Mouse (Mus musculus) adrenal gland, postnatal 10 days (tissue): ENCODE results near the gene Mrps23. TPM values are rescaled to one million over a fixed set of nuclear protein-coding genes. Genes with fewer than 3 reads are reported as not detected.

ENCODE experiments used
- DNase-seq: peaks from one replicate; pipeline ENCODE4 v3.0.0; 2021; ENCODE audit warnings: mixed read lengths
- total RNA-seq, 2 experiments: library from RNA; stranded (reverse); gene quantifications; 2 replicates each; pipeline ENCODE4 v1.2.3; 2021

Gene Mrps23
- total RNA-seq, 2 experiments from 2014 or later, result 175 to 192 TPM

- DNase-seq, result no peak
Observed at GRCm38 (mm10) chr11:88207697-88208096, 3.5 kb downstream of the Mrps23 start.

- no peak for DNase-seq
Observed at GRCm38 (mm10) chr11:88211824-88212582, 7.8 kb downstream of the Mrps23 start.

GRCm38 (mm10) chr11:88213757-88214156 is 9.6 kb downstream of the Mrps23 start:
- DNase-seq, result peak; percentile 35

DNA sequence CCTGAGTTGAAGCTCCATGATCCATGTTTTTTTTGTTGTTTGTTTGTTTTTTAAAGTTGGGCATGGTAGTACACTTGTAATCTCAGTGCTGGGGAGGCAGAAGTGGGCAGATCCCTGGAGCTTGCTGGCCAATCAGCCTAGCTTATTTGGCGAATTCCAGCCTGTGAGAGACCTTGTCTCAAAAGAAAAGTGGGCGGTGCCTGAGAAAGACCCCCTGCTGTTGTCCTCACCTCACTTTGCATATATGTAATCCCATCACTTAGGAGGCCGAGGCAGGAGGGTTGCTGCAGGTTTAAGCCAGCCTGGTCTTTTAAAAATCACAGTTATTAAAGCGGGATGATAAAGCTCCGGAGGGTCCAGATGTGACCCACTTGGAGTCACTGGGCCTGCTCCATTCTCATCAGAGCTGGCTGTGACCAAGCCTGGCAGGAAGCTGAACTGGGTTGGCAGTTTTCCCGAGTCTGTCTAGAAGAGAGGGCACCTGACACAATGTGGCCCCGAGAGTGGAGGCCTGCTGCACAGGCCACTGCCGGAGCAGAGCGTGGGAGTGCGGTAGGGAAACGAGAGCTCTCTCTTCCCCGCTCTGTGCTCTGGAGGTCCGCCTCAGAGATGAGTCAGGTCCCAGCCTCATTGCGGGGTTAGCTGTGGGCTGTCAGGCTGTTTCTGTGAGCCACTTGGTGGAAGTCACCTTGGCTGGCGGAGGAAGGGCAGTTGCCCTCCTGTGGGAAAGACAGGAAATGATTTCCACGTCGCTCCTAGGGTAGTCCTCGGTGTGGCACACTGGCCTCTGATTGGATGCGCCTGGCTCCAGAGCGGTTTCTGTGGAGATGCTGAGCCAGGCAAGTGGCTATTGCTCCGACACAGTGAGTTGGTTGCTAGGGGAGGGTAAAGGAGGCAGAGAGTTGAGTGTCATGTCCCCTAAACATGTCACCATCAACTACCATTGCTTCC is 11.0 kb downstream of the Mrps23 start:
- peak; percentile 78 for DNase-seq

DNA sequence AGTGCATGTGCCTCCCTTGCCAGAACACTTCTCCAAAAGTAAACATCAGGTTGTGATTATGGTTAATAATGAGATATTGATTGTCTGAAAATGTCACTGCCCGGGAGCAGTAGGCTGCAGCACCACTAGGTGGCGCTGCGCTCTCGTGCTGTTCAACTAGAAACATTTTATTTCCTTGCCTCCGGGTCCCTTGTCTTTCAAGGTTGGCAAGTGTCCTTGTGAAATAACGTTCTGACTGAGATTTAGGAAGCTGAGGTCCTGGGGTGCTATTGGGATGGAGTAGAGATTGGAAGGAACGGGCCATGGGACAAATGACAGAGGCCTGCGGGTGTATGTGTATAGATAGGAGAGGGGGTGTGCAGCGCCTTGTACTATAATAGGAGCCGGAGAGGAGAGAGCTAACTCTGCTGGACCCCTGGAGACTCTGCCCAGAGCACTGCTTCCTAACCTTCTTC is 12.1 kb downstream of the Mrps23 start:
- peak; percentile 77 for DNase-seq

DNA sequence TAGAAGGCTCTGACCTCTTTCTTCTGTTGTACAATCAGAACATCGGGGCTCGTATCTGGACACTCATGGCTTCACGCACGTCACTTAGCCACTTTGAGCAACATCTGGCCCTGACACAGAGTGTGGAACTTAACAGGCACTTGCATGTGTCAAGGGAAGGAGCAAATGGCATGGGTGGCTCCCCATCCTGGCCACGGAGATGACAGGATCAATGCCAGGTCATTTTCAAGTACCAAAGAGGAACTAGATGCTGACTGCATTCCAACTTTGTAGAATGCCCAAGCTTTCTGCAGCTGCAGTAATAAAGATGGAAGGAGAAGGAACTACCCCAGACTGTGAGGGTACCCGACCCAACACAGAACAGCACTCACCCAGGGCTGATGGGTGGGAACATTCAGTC is 14.0 kb downstream of the Mrps23 start:
- no peak for DNase-seq

- peak; percentile 37 for DNase-seq
Observed at GRCm38 (mm10) chr11:88218586-88218985, 14.4 kb downstream of the Mrps23 start.

DNA sequence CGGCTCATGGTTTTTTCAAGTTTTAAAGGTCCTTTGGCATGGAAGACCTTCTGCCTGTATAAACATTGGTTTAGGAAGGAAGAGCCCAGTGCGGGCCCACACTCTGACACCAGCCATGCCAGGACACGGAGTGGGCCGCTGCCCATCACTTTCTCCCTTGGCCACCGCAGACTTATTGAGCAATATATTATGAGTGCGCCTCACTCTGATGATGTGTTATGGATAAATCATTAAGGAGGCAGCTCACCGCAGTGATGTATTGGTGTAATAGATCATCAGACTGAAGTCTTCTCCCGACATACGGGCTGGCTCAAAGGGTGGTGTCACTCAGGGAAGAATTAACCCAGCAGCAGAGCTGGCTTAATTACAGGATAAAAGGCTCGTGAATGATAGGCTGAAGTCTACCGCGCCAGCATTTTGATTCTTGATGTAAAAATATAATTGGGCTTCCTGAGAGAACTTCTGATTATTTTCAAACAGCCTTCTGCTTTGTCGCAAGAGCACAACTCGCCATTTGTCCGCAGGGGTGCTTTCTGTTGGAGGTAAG is 17.8 kb downstream of the Mrps23 start:
- DNase-seq, result no peak

GRCm38 (mm10) chr11:88227001-88227957 is 23.1 kb downstream of the Mrps23 start:
- DNase-seq, result no peak

DNA sequence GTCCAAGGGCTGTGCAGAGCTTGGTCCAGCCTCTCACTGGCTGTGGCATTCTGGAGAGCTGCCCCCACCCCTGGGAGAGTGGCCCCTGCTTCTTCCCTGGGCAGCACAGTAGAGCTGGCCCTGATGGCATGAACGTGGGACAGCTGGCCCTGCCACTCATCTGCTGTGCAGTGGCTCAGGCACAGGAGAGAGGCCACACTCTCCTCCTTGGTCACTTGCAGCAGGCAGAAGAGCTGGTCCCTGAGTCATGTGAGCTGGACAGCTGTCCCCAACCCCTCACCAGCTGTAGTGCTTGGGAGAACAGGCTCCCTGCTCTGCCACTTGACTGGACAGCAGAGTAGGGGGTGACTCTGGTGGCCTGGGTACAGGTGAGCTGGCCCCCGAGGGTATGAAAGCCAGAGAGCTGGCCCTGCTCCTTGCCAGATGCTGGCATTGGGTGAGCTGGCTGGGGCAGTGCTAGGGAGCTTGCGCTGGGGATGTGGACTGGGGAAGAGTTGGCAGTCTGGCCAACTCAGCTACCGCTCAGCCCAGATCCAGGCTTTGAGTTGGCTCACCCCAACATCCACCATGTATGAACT is 27.1 kb downstream of the Mrps23 start:
- DNase-seq, result no peak

DNA sequence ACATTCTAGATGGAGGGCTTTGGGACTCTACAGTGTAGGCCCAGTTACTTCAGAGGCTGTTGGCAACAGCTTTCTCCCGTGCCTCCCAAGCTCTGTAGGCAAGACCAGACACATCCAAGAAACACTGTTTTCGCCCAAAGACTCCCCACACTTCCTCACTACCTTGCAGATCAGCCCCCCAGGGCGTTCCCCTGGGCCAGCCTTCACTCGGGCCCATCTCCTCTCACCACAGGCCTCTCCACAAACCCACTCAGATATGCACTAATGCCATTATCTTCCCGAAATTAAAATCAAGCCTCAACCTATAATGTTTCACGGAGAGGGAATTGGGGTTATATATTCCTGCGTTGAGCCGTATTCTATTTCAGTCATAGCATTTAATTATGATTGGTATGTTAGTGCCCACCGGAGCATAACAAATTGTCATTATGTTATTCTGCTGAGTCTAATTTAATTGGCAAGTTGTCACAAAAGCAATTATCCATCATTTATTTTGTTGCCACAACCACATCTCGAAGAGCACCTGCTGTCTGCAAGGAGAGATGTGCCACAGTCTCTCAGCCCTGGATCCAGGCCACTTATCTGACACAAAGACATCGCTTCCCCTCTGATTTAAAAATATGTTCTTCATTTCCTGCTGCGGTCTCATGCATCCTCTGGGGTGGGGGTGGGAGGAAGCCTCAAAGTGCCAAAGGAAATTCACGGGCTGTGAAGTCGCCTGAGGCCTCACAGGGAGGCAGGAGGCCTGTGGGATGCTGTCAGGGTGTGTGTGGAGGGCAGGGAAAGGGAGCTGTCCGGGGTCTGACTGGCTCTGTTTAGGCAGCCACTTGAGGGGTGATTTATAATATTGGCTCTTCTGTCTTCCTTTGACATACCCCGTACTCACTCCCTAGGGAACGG is 29.6 kb downstream of the Mrps23 start:
- no peak for DNase-seq

DNA sequence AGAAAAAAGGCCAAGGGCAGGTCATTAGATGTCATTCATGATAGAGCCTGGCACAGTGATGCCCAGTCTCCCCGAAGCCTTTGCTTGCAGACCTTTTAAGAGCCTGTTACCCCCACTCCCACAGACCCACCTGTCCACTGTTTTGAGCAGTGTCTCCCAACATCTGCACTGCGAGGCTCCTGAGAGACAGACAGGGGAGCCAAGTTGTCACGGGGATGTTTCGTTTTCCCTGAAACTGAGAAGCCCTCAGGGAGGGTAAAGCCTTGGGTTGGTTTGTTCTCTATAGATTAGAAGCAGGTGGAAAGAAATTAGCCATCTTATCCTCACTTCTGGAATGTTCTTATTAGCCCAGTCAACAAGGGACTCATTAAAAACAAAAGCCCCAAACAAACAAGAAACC is 30.6 kb downstream of the Mrps23 start:
- DNase-seq, result no peak

DNA sequence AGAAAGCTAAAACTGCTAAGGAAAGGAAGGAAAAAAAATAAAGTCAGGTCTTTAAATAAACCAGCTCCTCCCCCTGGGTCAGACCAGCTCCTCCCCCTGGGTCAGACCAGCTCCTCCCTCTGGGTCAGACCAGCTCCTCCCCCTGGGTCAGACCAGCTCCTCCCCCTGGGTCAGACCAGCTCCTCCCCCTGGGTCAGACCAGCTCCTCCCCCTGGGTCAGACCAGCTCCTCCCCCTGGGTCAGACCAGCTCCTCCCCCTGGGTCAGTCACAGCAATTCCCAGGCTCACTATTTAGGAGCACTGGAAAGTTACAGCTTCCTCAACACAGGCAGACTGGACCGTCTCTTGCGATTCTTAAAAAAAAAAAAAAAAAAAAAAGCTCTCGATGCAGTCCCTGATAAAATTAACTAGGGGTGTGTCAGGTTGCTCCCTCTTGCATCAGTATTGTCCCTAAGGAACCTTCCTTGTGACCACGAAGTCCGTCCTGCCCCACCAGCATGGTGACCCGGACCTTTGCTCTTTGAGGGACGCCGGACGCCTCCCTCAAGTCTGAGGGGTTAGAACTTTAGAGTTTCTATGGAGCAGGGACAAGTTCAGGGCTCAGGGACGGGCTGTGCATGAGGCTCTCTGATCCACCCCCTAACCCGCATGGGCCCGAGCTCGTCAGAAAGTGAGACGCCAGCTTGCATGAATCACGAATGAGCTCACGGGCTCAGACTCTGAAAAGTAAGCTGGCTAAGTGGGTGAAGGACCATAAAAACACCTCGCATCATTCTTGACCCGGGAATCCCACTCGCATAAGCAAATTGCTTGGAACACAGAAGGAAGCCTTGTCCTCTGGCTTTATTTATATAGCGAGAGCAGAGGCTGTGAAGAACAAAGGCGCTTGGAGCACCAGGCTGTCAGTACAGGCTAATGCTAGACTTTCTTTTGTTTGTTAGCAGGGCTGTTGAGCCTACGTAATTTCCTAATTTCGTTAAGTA is 31.3 kb downstream of the Mrps23 start:
- DNase-seq, result peak; percentile 65

DNA sequence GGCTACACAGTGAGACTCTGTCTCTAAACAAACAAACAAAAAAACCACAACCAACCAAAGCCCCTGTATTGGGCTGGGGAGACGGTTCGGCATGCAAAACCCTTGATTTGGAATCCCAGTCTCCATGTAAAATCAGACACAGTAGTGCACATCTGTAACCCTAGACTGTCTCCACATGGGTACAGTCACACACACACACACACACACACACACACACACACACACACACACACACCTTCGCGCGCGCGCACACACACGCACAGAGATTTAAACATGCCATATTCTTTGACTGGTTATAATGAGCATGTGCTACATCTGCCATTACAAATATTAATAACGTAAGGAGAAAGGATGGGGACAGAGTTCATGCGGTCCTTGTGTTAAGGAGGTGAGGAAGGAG is 36.1 kb downstream of the Mrps23 start:
- no peak for DNase-seq

- no peak for DNase-seq
Observed at GRCm38 (mm10) chr11:88240736-88241353, 36.7 kb downstream of the Mrps23 start.

GRCm38 (mm10) chr11:88241468-88242301 is 37.5 kb downstream of the Mrps23 start:
- DNase-seq, result no peak

- no peak for DNase-seq
Observed at GRCm38 (mm10) chr11:88245581-88246170, 41.5 kb downstream of the Mrps23 start.
